Mouse (Mus musculus) lung, adult 2 months (tissue): ENCODE data around the gene Zfp428.

Source experiments
- CTCF ChIP-seq: fragments of 200-500 bp; IDR thresholded peaks from 2 replicates; pipeline ENCODE4 v1.5.1; 2011; ENCODE audit warnings: mild to moderate bottlenecking, low read length, control low read depth; ENCODE audit not compliant: insufficient read depth
- POLR2A ChIP-seq: fragments of 200-500 bp; IDR thresholded peaks from 2 replicates; pipeline ENCODE4 v1.6.1; 2011; ENCODE audit warnings: low read depth, mild to moderate bottlenecking, control low read depth, low read length, borderline replicate concordance; ENCODE audit errors: extremely low read depth

DNA sequence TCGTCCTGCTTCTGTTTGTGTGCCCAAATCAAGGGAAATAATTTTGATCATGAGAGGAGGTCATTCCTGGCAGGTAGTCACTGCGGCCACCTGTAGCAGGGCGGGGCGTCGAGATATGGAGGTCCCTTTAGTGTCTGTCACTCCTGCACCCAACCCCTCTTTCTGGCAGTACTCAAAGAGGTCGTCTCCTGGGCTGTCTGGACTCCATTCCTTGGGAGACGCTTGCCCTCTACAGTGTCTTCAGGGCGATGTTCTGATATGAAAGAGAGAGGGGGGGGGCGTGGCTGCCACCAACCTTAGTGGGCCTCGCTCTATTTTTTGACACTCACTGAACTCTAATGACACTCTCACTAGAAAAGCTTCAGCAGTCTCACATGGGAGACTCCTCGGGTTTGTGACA lies 22.8 kb downstream of the Zfp428 start:
- no peak for TF ChIP-seq POLR2A
- no peak for TF ChIP-seq CTCF
